Mouse (Mus musculus) spleen, adult 2 months (tissue): ENCODE results near the gene Pus1.

ENCODE experiments used
- CTCF ChIP-seq: fragments of 200-500 bp; IDR thresholded peaks from 2 replicates; pipeline ENCODE4 v1.5.1; 2011; ENCODE audit warnings: mild to moderate bottlenecking, inconsistent platforms; ENCODE audit not compliant: insufficient read depth, insufficient read length, insufficient replicate concordance; ENCODE audit errors: extremely low read depth
- POLR2A ChIP-seq: fragments of 200-500 bp; IDR thresholded peaks from 2 replicates; pipeline ENCODE4 v1.6.1; 2011; ENCODE audit warnings: low read depth, low read length, inconsistent platforms

- TF ChIP-seq CTCF = no peak
- peak; percentile 86 for TF ChIP-seq POLR2A
Measured at GRCm38 (mm10) chr5:110809667-110810325, 29.3 kb upstream of the Pus1 start, which contains the start of gene Ulk1.
